Mouse (Mus musculus) thymus, adult 2 months (tissue): ENCODE results near the gene Sec22c. TPM values are rescaled to one million over a fixed set of nuclear protein-coding genes. Genes with fewer than 3 reads are reported as not detected.

Experiments used
- DNase-seq: peaks from one replicate; pipeline ENCODE4 v3.0.0; 2021
- H3K27ac ChIP-seq: fragments of 200-500 bp; 2 replicates; pipeline ENCODE4 v1.5.1; 2012; ENCODE audit warnings: low read length, control low read depth; ENCODE audit not compliant: control insufficient read depth, insufficient read depth
- H3K27me3 ChIP-seq: fragments of 200-500 bp; 2 replicates; pipeline ENCODE4 v1.6.1; 2012; ENCODE audit warnings: mild to moderate bottlenecking, low read length, moderate library complexity, mixed read lengths; ENCODE audit not compliant: control insufficient read depth, insufficient read depth
- H3K36me3 ChIP-seq: fragments of 200-500 bp; 2 replicates; pipeline ENCODE4 v1.6.1; 2012; ENCODE audit warnings: mild to moderate bottlenecking, low read length, moderate library complexity; ENCODE audit not compliant: control insufficient read depth, insufficient read depth
- H3K4me1 ChIP-seq: fragments of 200-500 bp; replicated peaks from 2 replicates; pipeline ENCODE4 v1.6.1; 2012; ENCODE audit warnings: low read length; ENCODE audit not compliant: control insufficient read depth, insufficient read depth
- H3K4me3 ChIP-seq: fragments of 200-500 bp; 2 replicates; pipeline ENCODE4 v1.5.1; 2012; ENCODE audit warnings: mild to moderate bottlenecking, low read length, control low read depth, moderate library complexity; ENCODE audit not compliant: control insufficient read depth, insufficient read depth
- CTCF ChIP-seq: fragments of 200-500 bp; IDR thresholded peaks from 2 replicates; pipeline ENCODE4 v1.5.1; 2012; ENCODE audit warnings: mild to moderate bottlenecking, control low read depth, low read length, moderate library complexity, borderline replicate concordance; ENCODE audit not compliant: control insufficient read depth, poor library complexity, insufficient read depth; ENCODE audit errors: extremely low read depth
- POLR2A ChIP-seq: fragments of 200-500 bp; IDR thresholded peaks from 2 replicates; pipeline ENCODE4 v1.6.1; 2012; ENCODE audit warnings: mild to moderate bottlenecking, low read length, control low read depth, moderate library complexity; ENCODE audit not compliant: control insufficient read depth, poor library complexity, insufficient read depth; ENCODE audit errors: extremely low read depth
- WGBS: fragments of 180-500 bp; shearing (Covaris S2); methylation state at CpG from one replicate; pipeline ENCODE4 v1.1.7; 2018; 5-methylcytosine and 5-hydroxymethylcytosine counted together
- polyA plus RNA-seq: library from polyadenylated mRNA; depleted of rRNA; stranded (reverse); fragments of >200 nt; gene quantifications from 2 replicates; pipeline ENCODE4 v1.2.3, GENCODE M21; 2012

Sec22c gene
- polyA plus RNA-seq, 1 experiment = 43.6 TPM

DNA sequence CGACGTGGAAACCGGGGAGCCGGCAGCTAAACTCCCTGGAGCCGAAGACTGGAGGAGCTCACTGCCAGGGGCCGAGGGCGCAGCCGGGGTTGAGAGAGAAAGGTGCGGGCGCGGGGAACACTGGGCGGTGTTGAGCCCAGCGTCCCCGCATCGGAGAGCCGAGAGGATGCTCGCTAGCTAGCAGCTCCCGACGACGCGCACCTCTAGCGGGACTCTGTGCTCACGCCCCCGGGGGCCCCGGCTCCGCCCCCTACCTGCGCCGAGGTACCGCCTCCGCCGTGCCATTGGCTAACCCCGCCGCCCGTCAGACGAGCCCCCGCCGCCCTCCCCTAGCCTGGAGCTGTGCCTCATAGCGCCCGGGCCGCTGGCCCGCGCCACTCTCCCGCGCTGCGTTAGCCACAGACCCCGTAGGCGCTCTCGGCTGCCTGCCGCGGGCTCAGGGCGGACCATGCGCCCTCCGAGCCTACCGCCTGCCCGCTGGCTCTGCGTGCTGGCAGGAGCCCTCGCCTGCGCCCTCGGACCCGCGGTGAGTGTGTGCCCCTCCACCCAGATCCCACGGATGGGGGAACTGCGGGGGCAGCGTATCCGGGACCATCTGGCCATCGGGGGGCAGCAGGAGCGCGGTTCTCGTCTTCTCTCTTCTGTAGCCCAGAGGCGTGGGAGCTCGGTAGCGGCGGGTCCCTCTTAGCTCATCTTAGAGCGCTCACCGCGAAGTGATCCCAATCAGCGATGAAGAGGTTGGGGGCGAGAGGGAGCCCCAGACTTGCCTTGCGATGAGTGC lies 62.7 kb downstream of the Sec22c start, which contains the start of gene Vipr1:
Vipr1 (plus strand) TSS at position 316 of the 781 bp plus-strand sequence.
- Histone ChIP-seq H3K27ac (no peak within 1 kb of the TSS), H3K36me3 (no peaks in the 10 kb centered on the region), H3K4me3 (peak within 1 kb of the TSS; percentile 56), H3K4me1 (peaks cover 25% of the 10 kb centered on the region), H3K27me3 (peaks cover 7% of the 10 kb centered on the region; the same call in 1 of the 2 replicates)
- WGBS = under 1% methylated on average over 76 of the region's 79 CpGs
- peak; percentile 90 for DNase-seq
- peak; percentile 31; the same call in 1 of the 2 replicates for TF ChIP-seq CTCF
- TF ChIP-seq POLR2A = no peak

DNA sequence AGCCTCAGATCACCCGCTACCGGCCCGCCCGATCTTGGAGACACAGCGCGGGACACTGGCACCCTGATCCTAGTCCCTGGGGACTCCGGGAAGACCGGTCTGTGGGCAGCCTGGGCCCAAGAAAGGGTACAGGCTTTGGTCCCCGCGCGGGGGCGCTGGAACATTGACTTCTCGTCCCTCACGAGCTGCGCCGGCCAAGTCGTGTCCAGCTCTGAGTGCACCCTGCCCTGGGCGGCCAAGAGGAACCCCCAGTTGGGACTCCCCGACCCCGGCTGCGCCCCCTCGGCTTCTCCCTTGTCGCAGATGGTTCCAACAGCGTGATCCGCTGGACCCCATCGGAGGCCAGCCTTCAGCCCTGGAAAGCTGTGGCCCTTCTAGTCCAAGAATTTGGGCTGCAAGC lies 63.3 kb downstream of the Sec22c start, which contains the start of gene Lyzl4:
Lyzl4 (minus strand) TSS at position 96 of the 400 bp plus-strand sequence.
- Histone ChIP-seq H3K36me3 (no peaks in the 10 kb centered on the region), H3K4me3 (peak within 1 kb of the TSS; percentile 56), H3K27me3 (peaks cover 7% of the 10 kb centered on the region; the same call in 1 of the 2 replicates), H3K4me1 (peaks cover 23% of the 10 kb centered on the region), H3K27ac (no peak within 1 kb of the TSS)
- TF ChIP-seq POLR2A (no peak), CTCF (0 out of 2 replicates have a peak, but pooled peaks have one; percentile 26)
- peak; percentile 77 for DNase-seq
- 1% methylated on average over 26 of the region's 26 CpGs for WGBS

DNA sequence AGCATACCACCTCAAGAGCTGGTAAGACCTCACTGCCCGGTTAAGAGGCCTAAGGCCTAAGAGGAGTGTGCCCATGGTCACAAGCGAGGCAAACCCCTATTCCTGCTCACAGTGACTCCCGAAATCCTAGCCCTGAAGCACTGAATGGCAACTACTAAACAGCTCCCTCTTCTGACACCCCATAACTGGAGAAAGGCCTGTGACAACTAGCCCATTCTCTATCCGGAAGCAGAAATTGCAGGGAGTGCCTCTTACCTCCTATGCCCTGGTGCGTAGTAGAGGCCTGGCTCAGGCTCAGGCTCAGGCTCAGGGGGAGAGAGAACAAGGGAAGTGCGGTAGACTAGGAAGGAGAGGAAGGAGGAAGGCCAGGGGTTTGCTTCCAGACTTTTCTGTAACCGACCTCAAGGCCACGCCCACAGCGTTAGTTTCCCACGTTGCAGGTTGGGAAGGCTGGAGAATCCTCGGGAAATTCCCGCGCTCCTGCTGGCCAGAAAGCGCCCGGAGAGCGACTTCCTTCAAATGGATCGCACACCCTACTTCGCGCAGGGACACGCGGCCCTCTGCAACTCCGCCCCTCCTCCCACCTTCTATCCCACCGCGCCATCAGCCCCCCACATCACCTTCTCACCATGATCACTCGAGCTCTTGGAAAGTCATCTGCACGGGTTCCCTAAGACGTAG lies 63.9 kb downstream of the Sec22c start:
- no peak for DNase-seq
- H3K27ac ChIP-seq = no peak overlapping the region
- H3K4me1 ChIP-seq = peaks cover 23% of the 10 kb centered on the region

DNA sequence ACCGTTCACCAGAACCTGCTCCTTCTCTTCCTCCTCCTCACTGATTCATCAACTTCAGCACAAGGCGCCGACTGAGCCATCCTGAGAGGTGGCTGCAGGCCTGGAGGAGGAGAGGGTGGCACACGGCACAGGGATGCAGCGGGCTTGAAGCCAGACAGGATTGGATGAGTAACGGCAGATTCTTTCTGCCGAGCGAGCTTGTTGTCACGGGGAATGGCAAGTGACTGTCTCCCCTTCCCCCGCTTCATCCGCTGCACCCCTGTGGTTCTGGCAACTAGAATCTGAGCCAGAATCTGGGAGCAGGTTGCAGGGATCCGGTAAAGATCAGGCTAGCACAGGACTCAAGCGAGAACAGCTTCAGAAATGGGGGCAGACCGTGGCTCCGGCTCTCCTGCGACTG lies 65.5 kb downstream of the Sec22c start:
- Histone ChIP-seq H3K27ac (no peak overlapping the region), H3K4me3 (no peak overlapping the region), H3K4me1 (peaks cover 23% of the 10 kb centered on the region), H3K36me3 (no peaks in the 10 kb centered on the region), H3K27me3 (peaks cover 7% of the 10 kb centered on the region; the same call in 1 of the 2 replicates)
- no peak for DNase-seq
- TF ChIP-seq CTCF = no peak
- TF ChIP-seq POLR2A = no peak
- WGBS = 91% methylated on average over 16 of the region's 16 CpGs

More for the DNA sequence above, 63.9 kb downstream of the Sec22c start:
- Histone ChIP-seq H3K36me3 (no peaks in the 10 kb centered on the region), H3K27me3 (peaks cover 7% of the 10 kb centered on the region; the same call in 1 of the 2 replicates), H3K4me3 (peak overlapping the region; percentile 9; the same call in 1 of the 2 replicates)
- no peak for TF ChIP-seq CTCF
- no peak for TF ChIP-seq POLR2A
- WGBS = 21% methylated on average over 27 of the region's 27 CpGs

DNA sequence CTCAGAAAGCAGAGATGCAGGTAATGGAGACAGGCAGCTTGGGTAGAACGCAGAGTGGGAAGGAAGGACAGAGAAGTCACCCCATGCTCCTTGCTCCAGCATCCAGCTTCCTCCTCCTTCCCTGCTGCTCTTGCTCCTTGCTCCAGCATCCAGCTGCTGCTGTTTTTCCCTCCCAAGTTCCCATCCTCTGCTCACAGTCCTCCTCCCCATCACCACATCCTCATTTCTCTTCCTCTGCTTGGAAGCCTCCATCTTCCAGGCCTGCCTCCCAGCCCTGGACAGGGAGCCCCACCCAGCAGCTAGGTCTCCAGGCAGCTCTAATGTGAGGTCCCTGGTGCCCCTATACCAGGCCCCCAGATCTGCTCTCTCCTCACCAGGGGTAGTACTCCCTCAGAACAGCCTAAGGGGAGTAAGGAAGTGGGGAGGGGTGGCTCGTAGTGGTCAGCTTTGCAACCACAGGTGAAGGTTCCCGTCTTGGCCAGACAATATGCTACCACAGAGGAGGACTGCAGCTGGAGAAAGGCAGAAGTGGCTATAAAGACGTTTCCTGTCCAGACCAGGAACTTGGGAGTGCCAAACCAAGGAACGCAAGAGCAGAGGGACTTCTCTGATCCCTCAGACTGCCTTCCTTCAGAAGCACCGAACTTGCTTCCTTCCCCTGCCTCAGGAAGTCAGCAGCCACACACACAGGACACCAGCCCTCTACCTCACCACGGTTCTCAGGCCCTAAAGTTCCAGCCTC lies 69.3 kb downstream of the Sec22c start:
- peaks cover 1% of the 10 kb centered on the region; the same call in 1 of the 2 replicates for H3K27me3 ChIP-seq
- DNase-seq = no peak
- no peak overlapping the region for H3K27ac ChIP-seq

DNA sequence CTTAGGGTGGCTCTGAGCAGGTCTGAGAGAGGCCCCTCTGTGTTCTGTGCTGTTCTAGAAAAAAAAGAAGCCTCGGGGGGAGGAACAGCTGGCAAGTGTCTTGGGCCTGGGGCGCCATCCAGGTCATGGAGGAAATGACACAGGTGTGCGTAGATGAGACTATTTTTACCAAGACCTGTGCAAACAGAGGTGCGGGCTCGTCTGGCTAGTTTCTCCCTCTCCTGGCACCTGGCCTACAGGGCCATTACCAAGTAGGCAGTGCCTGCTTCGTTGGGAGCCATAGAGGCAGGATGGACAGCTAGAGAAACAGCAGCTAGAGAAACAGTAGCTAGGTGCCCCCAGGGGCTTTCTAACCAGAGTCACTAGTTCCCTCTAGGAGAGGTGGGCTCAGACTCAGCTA lies 72.0 kb downstream of the Sec22c start:
- Histone ChIP-seq H3K27me3 (no peaks in the 10 kb centered on the region), H3K27ac (no peak overlapping the region), H3K36me3 (no peaks in the 10 kb centered on the region), H3K4me1 (no peaks in the 10 kb centered on the region; the same call in 1 of the 2 replicates), H3K4me3 (no peak overlapping the region)
- TF ChIP-seq CTCF = no peak
- no peak for TF ChIP-seq POLR2A
- DNase-seq = no peak
- WGBS = 76% methylated on average over 6 of the region's 6 CpGs

More for the DNA sequence above, 69.3 kb downstream of the Sec22c start:
- Histone ChIP-seq H3K36me3 (no peaks in the 10 kb centered on the region), H3K4me1 (peaks cover 2% of the 10 kb centered on the region), H3K4me3 (no peak overlapping the region)
- TF ChIP-seq CTCF = no peak
- no peak for TF ChIP-seq POLR2A
- WGBS = 18% methylated on average over 7 of the region's 7 CpGs
